ENCODE assay signal across 8 mouse cellular contexts in genomic region chr17:47009898-47010721, GRCm38 (mm10). TPM values are rescaled to one million over a fixed set of nuclear protein-coding genes. Genes with fewer than 3 reads are reported as not detected.
DNase-seq lines count a peak whose midpoint lies in the region; ATAC-seq and TF ChIP-seq lines count a peak whose summit lies in the region.

TSS of gene Ubr2 (minus strand) at chr17:47010556.

- no peaks in the 10 kb centered on the region for H3K27me3 ChIP-seq in forebrain, embryonic 10.5 days (ENCODE audit: poor library complexity, severe bottlenecking)
- H3K27me3 ChIP-seq in heart, embryonic 15.5 days, result peaks cover 5% of the 10 kb centered on the region; the same call in 1 of the 2 replicates
- no peaks in the 10 kb centered on the region; the same call in none of the 2 replicates for H3K27me3 ChIP-seq in liver, embryonic 14.5 days (ENCODE audit: control insufficient read depth, insufficient read depth, low read length)
- H3K27me3 ChIP-seq in neural tube, embryonic 11.5 days (ENCODE audit: control insufficient read depth, insufficient read depth, low read length), result no peaks in the 10 kb centered on the region
- H3K27me3 ChIP-seq in stomach, postnatal 0 days (ENCODE audit: control insufficient read depth, insufficient read depth, low read length), result no peaks in the 10 kb centered on the region

- H3K4me1 ChIP-seq in forebrain, embryonic 10.5 days, result peaks cover 21% of the 10 kb centered on the region
- H3K4me1 ChIP-seq in heart, embryonic 15.5 days (replicated peaks), result peaks cover 34% of the 10 kb centered on the region
- H3K4me1 ChIP-seq in liver, embryonic 14.5 days (replicated peaks; ENCODE audit: control insufficient read depth in 2 of 2, insufficient read depth in 2 of 2, low read length in 1 of 2), result peaks cover 2 to 12% of the 10 kb centered on the region in 2 experiments; a peak in 3 of 4 replicates
- H3K4me1 ChIP-seq in neural tube, embryonic 11.5 days (ENCODE audit: control insufficient read depth, insufficient read depth, low read length), result peaks cover 10% of the 10 kb centered on the region
- H3K4me1 ChIP-seq in stomach, postnatal 0 days (replicated peaks; ENCODE audit: control insufficient read depth, insufficient read depth), result no peaks in the 10 kb centered on the region

- ATAC-seq in heart, embryonic 15.5 days (replicated peaks; ENCODE audit: insufficient number of reproducible peaks, insufficient read depth, low FRiP score, low read depth), result peak; percentile 98
- ATAC-seq in liver, embryonic 14.5 days (ENCODE audit: insufficient read depth), result peak; percentile 94
- peak; percentile 95 for ATAC-seq in neural tube, embryonic 11.5 days (ENCODE audit: insufficient read depth, low FRiP score, low TSS enrichment)
- peak; percentile 96 for ATAC-seq in stomach, postnatal 0 days (ENCODE audit: low FRiP score, low TSS enrichment)

- peak; percentile 75 to 81 for DNase-seq in CD8-positive naive resting alpha-beta T cell, adult 2 months (ENCODE audit: low read depth in 2 of 2, low spot score in 2 of 2)
- peak; percentile 91 for DNase-seq in c-Kit-positive CD71-negative TER-119-negative erythroid progenitor cells, embryonic 14.5 days (ENCODE audit: low read depth)
- peak; percentile 89 for DNase-seq in forebrain, embryonic 10.5 days (ENCODE audit: extremely low spot score, low spot score)
- peak; percentile 92 to 97 for DNase-seq in kidney, postnatal 25 days
- peak; percentile 88 to 92 (median 91) for DNase-seq in liver, embryonic 14.5 days (ENCODE audit: low read depth in 3 of 3, low spot score in 3 of 3)
- peak; percentile 90 for DNase-seq in neural tube, embryonic 11.5 days (ENCODE audit: low spot score)
- peak; percentile 91 for DNase-seq in stomach, postnatal 0 days (ENCODE audit: low spot score)

- peak within 1 kb of the TSS; percentile 96 for H3K27ac ChIP-seq in forebrain, embryonic 10.5 days
- H3K27ac ChIP-seq in heart, embryonic 15.5 days, result peak within 1 kb of the TSS; percentile 98
- H3K27ac ChIP-seq in liver, embryonic 14.5 days, result peak within 1 kb of the TSS; percentile 81
- H3K27ac ChIP-seq in neural tube, embryonic 11.5 days (ENCODE audit: low read depth, low read length), result peak within 1 kb of the TSS; percentile 90
- H3K27ac ChIP-seq in stomach, postnatal 0 days (replicated peaks), result peak within 1 kb of the TSS; percentile 99

- H3K9ac ChIP-seq in heart, embryonic 15.5 days, result peak within 1 kb of the TSS; percentile 94
- H3K9ac ChIP-seq in liver, embryonic 14.5 days (replicated peaks), result peak within 1 kb of the TSS; percentile 97
- H3K9ac ChIP-seq in neural tube, embryonic 11.5 days (ENCODE audit: low read length), result peak within 1 kb of the TSS; percentile 95
- H3K9ac ChIP-seq in stomach, postnatal 0 days (ENCODE audit: low read length), result peak within 1 kb of the TSS; percentile 98

- peak within 1 kb of the TSS; percentile 98 for H3K4me3 ChIP-seq in forebrain, embryonic 10.5 days
- H3K4me3 ChIP-seq in heart, embryonic 15.5 days, result peak within 1 kb of the TSS; percentile 87
- peak within 1 kb of the TSS; percentile 82 to 88 for H3K4me3 ChIP-seq in liver, embryonic 14.5 days (ENCODE audit: insufficient read depth in 1 of 2, low read depth in 2 of 2, low read length in 2 of 2)
- peak within 1 kb of the TSS; percentile 87 for H3K4me3 ChIP-seq in neural tube, embryonic 11.5 days (ENCODE audit: low read depth, low read length)
- peak within 1 kb of the TSS; percentile 99 for H3K4me3 ChIP-seq in stomach, postnatal 0 days (ENCODE audit: low read depth, low read length)

- H3K9me3 ChIP-seq in forebrain, embryonic 10.5 days, result no peaks in the 10 kb centered on the region
- H3K9me3 ChIP-seq in heart, embryonic 15.5 days (replicated peaks), result no peaks in the 10 kb centered on the region
- no peaks in the 10 kb centered on the region for H3K9me3 ChIP-seq in liver, embryonic 14.5 days (ENCODE audit: control insufficient read depth, low read length)
- no peaks in the 10 kb centered on the region for H3K9me3 ChIP-seq in neural tube, embryonic 11.5 days (ENCODE audit: control insufficient read depth, low read length)
- no peaks in the 10 kb centered on the region for H3K9me3 ChIP-seq in stomach, postnatal 0 days (ENCODE audit: control insufficient read depth, low read length)

- H3K4me2 ChIP-seq in heart, embryonic 15.5 days, result peak within 1 kb of the TSS; percentile 71
- H3K4me2 ChIP-seq in liver, embryonic 14.5 days (ENCODE audit: low read depth), result peak within 1 kb of the TSS; percentile 82
- peak within 1 kb of the TSS; percentile 76 for H3K4me2 ChIP-seq in neural tube, embryonic 11.5 days (ENCODE audit: low read depth)
- peak within 1 kb of the TSS; percentile 62 for H3K4me2 ChIP-seq in stomach, postnatal 0 days (replicated peaks; ENCODE audit: low read depth)

- WGBS in forebrain, embryonic 10.5 days, result under 1% methylated on average over 77 of the region's 77 CpGs
- under 1% methylated on average over 77 of the region's 77 CpGs for WGBS in heart, embryonic 15.5 days
- WGBS in liver, embryonic 14.5 days (ENCODE audit: insufficient replicate concordance), result under 1% methylated on average over 77 of the region's 77 CpGs
- WGBS in neural tube, embryonic 11.5 days, result under 1% methylated on average over 77 of the region's 77 CpGs
- under 1% methylated on average over 77 of the region's 77 CpGs for WGBS in stomach, postnatal 0 days

- TF ChIP-seq EP300 in liver, embryonic 14.5 days (IDR thresholded peaks at IDR 0.05; ENCODE audit: low read depth), result no peak
- TF ChIP-seq EP300 in stomach, postnatal 0 days (optimal IDR thresholded peaks at IDR 0.05), result no peak

- H3K36me3 ChIP-seq in forebrain, embryonic 10.5 days (replicated peaks), result peaks cover 14% of the 10 kb centered on the region
- 0 out of 2 replicates have a peak, but pooled peaks cover 7% of the 10 kb centered on the region for H3K36me3 ChIP-seq in heart, embryonic 15.5 days
- H3K36me3 ChIP-seq in liver, embryonic 14.5 days (replicated peaks; ENCODE audit: control insufficient read depth, insufficient read depth, low read depth), result peaks cover 3% of the 10 kb centered on the region
- H3K36me3 ChIP-seq in neural tube, embryonic 11.5 days (ENCODE audit: control insufficient read depth, insufficient read depth, low read length), result no peaks in the 10 kb centered on the region
- H3K36me3 ChIP-seq in stomach, postnatal 0 days (ENCODE audit: control insufficient read depth, insufficient read depth, low read length), result no peaks in the 10 kb centered on the region

- peak; percentile 55 for TF ChIP-seq CTCF in liver, embryonic 14.5 days (IDR thresholded peaks at IDR 0.05; ENCODE audit: low read depth)
- TF ChIP-seq CTCF in stomach, postnatal 0 days (IDR thresholded peaks at IDR 0.05; ENCODE audit: low read depth), result peak; percentile 58

RNA-seq across cellular contexts. Expression of gene Ubr2, which starts in this region (rescaled TPM):
- polyA plus RNA-seq in forebrain, embryonic 10.5 days (2016; fragmentation: Nextera tagmentation; extraction: Ambion mirVana), result 13.3 and 15.7 TPM in 2 replicates
- polyA plus RNA-seq in heart, embryonic 15.5 days (2015; fragmentation: Nextera tagmentation; extraction: Ambion mirVana), result 14.4 and 16.7 TPM in 2 replicates
- 7.2 and 9.7 TPM in 2 replicates for polyA plus RNA-seq in liver, embryonic 14.5 days (2012; rRNA removed)
- polyA plus RNA-seq in liver, embryonic 14.5 days (2014; fragmentation: Nextera tagmentation; extraction: Ambion mirVana), result 7.3 and 9.5 TPM in 2 replicates
- 20.8 and 21.3 TPM in 2 replicates for polyA plus RNA-seq in neural tube, embryonic 11.5 days (2014; fragmentation: Nextera tagmentation; extraction: Ambion mirVana)
- polyA plus RNA-seq in stomach, postnatal 0 days (2015; fragmentation: Nextera tagmentation; extraction: Ambion mirVana), result 5.9 and 6.1 TPM in 2 replicates

Comparison
In these comparisons a context has a peak if more than half of its experiments do, and no peak if none do; other contexts are left out.
1. Peak in every context shown above with its lines: DNase-seq, ATAC-seq, H3K4me3 ChIP-seq and H3K27ac ChIP-seq.